Mouse (Mus musculus) erythroblast, adult 5-6 weeks (primary cell): ENCODE data around the gene 4930518I15Rik. TPM values are rescaled to one million over a fixed set of nuclear protein-coding genes. Genes with fewer than 3 reads are reported as not detected.

Source experiments
- ATAC-seq: replicated peaks from 2 replicates; pipeline ENCODE4 v1.8.0; 2016; ENCODE audit warnings: moderate number of reproducible peaks, mild to moderate bottlenecking, moderate TSS enrichment, inconsistent platforms; ENCODE audit not compliant: poor library complexity, low FRiP score, severe bottlenecking
- total RNA-seq, 2 experiments: library from RNA; stranded (forward) in 1 of 2; stranded (reverse) in 1 of 2; fragments of 150-400 nt in 1 of 2; fragments of 200-764, 138-1000 nt in 1 of 2; gene quantifications; 2 replicates each; pipeline versions ENCODE4 v1.2.3 to v1.2.4; 2015 to 2017; ENCODE audit warnings: low replicate concordance in 2 of 2

The 4930518I15Rik gene
- total RNA-seq, 2 experiments from 2014 or later, result 4.6 TPM; not detected in 1

- 0 out of 2 replicates have a peak, but pooled peaks have one; percentile 53 for ATAC-seq
Observed at GRCm38 (mm10) chr2:156809579-156809978, 48.2 kb downstream of the 4930518I15Rik start.

DNA sequence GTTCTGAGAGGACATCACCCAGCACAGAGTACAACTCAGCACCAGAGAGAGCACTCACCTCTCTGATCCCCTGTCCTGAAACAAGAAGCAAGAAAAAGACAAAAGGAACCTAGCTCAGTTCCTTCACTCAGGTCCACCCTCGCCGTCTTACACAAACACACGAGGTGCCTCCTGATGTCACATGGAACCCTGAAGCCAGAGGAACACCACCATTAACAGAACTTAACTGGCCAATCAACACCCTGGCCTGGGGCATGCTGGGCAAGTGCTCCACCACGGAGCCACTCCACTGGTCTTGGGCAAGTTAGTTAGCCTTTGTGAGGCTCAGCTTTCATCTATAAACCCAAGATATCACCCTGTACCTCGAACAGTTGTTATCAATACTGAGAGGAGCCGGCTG lies 50.9 kb downstream of the 4930518I15Rik start:
- no peak for ATAC-seq

Other genes starting within 250 kb of the 4930518I15Rik start
- gene Dlgap4, start 244.2 kb downstream of the 4930518I15Rik start, total RNA-seq (2015; ENCODE audit: low replicate concordance), result 8.2 and 8.3 TPM in 2 replicates
- 3.8 and 9.0 TPM in 2 replicates for gene Dlgap4, start 244.2 kb downstream of the 4930518I15Rik start, total RNA-seq (2017; ENCODE audit: low replicate concordance)
- gene Myl9, start 82.5 kb downstream of the 4930518I15Rik start, total RNA-seq (2015; ENCODE audit: low replicate concordance), result 1.3 and 4.4 TPM in 2 replicates
- 0.60 and 2.5 TPM in 2 replicates for gene Myl9, start 82.5 kb downstream of the 4930518I15Rik start, total RNA-seq (2017; ENCODE audit: low replicate concordance)
- gene Tgif2, start 17.9 kb downstream of the 4930518I15Rik start, total RNA-seq (2015; ENCODE audit: low replicate concordance), result 0.77 and 2.3 TPM in 2 replicates
- gene Tgif2, start 17.9 kb downstream of the 4930518I15Rik start, total RNA-seq (2017; ENCODE audit: low replicate concordance), result 2.8 and 2.9 TPM in 2 replicates
- gene Rab5if, start 5.2 kb upstream of the 4930518I15Rik start, total RNA-seq (2015; ENCODE audit: low replicate concordance), result 74.6 and 109 TPM in 2 replicates
- 42.8 and 46.2 TPM in 2 replicates for gene Rab5if, start 5.2 kb upstream of the 4930518I15Rik start, total RNA-seq (2017; ENCODE audit: low replicate concordance)
- gene Sla2, start 29.2 kb upstream of the 4930518I15Rik start, total RNA-seq (2015; ENCODE audit: low replicate concordance), result 1.5 and 1.7 TPM in 2 replicates
- gene Sla2, start 29.2 kb upstream of the 4930518I15Rik start, total RNA-seq (2017; ENCODE audit: low replicate concordance), result 0.28 TPM in 1 of 2 replicates, not detected in the other
- 15.3 and 15.6 TPM in 2 replicates for gene Ndrg3, start 134.1 kb upstream of the 4930518I15Rik start, total RNA-seq (2015; ENCODE audit: low replicate concordance)
- gene Ndrg3, start 134.1 kb upstream of the 4930518I15Rik start, total RNA-seq (2017; ENCODE audit: low replicate concordance), result 9.2 and 10.3 TPM in 2 replicates
- gene Dsn1, start 149.2 kb upstream of the 4930518I15Rik start, total RNA-seq (2015; ENCODE audit: low replicate concordance), result 12.3 and 14.8 TPM in 2 replicates
- gene Dsn1, start 149.2 kb upstream of the 4930518I15Rik start, total RNA-seq (2017; ENCODE audit: low replicate concordance), result 21.2 TPM in 2 replicates
- 0.21 and 1.3 TPM in 2 replicates for gene Soga1, start 221.3 kb upstream of the 4930518I15Rik start, total RNA-seq (2015; ENCODE audit: low replicate concordance)
- gene Soga1, start 221.3 kb upstream of the 4930518I15Rik start, total RNA-seq (2017; ENCODE audit: low replicate concordance), result 0.56 and 1.1 TPM in 2 replicates
- not detected in 2 replicates for gene Tldc2, start 229.1 kb upstream of the 4930518I15Rik start, total RNA-seq (2015; ENCODE audit: low replicate concordance)
- not detected in 2 replicates for gene Tldc2, start 229.1 kb upstream of the 4930518I15Rik start, total RNA-seq (2017; ENCODE audit: low replicate concordance)